Mouse (Mus musculus) gonadal fat pad, adult 2 months (tissue): ENCODE results near the gene Dnm2. TPM values are rescaled to one million over a fixed set of nuclear protein-coding genes. Genes with fewer than 3 reads are reported as not detected.
"Not testable (repeated sequence)": the region's sequence is repeated elsewhere in the genome, so short reads cannot be mapped to it uniquely, and the experiment has no call there.

Source experiments
- DNase-seq: peaks from one replicate; pipeline ENCODE4 v3.0.0-alpha.2; 2012; ENCODE audit warnings: low read depth
- polyA plus RNA-seq: library from polyadenylated mRNA; depleted of rRNA; stranded (reverse); fragments of >200 nt; gene quantifications from 2 replicates; pipeline ENCODE4 v1.2.3, GENCODE M21; 2012

Dnm2 gene
- polyA plus RNA-seq, 1 experiment, result 81.3 TPM

DNA sequence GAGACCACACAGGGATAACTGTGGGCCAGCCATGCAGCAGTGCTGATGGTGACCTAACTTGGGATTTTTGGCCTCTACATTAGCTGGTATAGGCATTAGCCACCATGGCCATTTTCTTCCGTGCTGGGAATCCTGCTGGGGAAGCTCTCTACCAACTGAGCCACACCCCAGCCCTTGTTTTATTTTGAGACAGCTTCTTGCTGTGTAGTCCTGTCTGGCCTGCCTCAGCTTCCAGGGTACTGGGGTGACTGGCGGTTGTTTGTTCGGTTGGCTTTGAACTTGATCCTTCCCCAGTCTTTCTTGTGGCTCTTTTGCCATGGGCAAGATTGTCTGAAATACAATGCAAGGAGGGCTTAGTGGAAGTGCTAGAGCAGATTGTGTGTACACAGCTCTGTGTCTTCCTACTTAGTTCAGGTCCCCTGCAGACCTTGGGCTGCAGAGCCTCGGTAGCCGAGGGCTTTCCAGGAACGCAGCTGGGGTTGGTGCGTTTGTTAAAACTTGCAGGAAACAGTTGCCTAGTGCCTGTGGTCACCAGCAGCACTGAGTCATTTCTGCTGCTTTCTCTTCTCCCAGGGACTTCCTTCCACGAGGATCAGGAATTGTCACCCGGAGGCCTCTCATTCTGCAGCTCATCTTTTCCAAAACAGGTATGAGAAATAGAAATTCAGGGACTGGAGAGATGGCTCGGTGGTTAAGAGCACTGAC is 32.4 kb downstream of the Dnm2 start:
- DNase-seq, result no peak

DNA sequence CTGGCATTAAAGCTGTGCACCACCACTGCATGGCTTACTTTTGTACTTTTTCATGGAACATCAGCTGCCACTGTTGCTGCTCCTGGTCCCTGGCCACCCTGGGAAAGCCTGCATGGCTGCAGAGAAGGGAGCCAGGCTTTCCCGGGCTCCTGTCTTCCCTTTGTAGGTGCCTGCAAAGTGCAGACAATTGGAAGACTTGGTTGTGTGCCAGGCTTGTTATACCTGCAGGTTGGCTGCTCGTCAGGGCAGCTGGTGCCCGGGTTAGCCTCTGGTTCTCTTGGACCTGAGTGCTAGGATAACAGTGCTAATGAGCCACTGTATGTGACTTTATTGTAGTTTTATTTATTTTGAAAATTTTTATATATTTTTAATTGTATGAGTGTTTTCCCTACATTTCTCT is 34.1 kb downstream of the Dnm2 start:
- DNase-seq, result no peak

DNA sequence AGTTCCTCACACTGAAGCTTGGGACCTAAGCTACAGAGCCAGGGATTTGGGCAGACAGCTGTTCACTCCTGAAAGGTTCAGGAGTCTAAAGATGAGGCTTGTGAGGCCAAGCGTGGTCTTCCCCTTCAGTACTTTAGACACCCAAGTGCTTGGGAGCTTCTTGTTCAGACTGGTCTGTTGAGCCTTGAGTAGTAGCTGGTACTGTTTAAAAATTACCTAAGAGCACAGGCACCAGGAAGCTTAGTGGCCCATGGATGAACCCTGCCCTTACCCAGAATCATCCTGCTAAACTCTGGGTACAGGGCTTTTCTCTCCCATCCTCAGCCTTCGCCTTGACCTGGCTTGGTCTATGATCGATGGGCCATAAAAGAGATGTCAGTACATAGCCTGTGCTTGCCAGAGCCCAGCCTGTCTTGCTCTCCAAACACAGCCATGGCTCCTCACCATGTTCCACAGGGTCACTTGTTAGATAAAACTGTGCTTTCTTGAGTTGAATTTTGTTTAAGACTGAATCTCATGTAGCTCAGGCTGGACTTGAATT is 35.8 kb downstream of the Dnm2 start:
- no peak for DNase-seq

DNA sequence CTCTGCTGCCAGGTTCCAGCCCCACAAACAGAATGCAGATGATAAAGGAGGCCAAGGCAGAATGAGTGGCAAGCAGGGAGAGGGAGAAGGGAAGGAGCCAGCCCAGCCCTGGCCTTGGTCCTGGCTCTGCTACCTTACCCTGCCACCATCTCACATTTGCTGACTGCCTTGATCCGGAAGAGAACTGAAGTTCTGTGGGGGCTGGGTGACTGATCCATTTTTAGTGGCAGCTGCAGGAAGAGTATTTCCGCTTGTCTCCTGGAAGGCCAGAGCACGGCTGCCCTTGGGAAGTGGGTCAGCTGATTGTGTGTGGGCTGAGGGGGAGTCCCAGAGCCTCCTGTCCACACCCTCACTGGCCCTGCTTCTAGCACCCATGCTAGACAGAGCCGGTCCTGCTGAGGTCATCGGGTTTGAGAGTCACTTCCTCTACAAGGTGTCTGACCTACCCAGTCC is 38.5 kb downstream of the Dnm2 start:
- DNase-seq, result no peak

DNA sequence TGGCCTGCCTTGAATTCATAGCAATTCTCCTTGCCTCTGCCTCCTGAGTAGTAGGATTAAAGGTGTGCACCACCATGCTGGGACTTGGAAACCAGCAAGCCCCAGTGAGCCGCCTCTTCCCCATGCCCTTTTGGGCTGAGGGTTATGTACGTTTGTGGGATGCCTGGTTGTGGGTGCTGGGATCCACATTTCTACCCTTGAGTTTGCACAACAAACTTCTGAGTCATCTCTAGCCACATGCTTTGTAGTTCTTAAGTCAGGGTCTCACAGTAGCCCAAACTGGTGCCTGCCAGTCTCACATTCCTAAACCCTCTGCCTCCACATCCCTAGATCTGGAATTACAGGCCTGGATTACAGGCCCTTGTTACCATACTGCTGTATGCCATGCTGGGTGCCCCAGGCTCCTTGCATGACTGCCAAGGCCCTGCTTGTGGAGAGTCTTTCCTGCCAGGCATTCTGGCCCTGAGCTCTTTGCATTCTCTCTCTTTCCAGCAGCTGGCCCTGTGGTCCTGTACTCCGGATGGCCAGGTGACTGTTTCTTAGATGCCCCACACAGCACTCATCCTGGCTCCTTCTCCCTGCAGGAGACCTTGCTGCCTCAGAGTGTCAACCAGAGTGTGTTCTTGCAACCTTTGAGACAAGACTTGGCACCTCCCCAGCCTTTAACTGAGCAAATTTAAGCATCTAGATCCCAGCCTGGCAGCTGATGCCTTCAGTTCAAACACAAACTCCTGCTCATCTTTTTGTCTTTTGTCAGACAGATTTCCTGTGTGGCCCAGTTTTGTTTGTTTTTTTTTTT is 39.3 kb downstream of the Dnm2 start:
- no peak for DNase-seq

DNA sequence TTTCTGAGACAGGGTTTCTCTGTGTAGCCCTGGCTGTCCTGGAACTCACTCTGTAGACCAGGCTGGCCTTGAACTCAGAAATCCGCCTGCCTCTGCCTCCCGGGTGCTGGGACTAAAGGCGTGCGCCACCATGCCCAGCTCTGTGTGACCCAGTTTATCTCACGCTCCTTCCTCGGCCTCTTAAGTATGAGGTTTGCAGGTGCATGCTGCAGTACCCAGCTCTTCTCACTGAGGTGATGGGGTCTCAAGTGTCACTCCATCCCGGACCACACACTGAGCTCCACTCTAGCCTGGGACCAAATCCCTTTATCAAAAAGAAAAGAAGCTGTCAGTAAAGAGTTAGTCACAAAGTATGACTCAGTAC is 39.8 kb downstream of the Dnm2 start:
- not testable (repeated sequence) for DNase-seq

DNA sequence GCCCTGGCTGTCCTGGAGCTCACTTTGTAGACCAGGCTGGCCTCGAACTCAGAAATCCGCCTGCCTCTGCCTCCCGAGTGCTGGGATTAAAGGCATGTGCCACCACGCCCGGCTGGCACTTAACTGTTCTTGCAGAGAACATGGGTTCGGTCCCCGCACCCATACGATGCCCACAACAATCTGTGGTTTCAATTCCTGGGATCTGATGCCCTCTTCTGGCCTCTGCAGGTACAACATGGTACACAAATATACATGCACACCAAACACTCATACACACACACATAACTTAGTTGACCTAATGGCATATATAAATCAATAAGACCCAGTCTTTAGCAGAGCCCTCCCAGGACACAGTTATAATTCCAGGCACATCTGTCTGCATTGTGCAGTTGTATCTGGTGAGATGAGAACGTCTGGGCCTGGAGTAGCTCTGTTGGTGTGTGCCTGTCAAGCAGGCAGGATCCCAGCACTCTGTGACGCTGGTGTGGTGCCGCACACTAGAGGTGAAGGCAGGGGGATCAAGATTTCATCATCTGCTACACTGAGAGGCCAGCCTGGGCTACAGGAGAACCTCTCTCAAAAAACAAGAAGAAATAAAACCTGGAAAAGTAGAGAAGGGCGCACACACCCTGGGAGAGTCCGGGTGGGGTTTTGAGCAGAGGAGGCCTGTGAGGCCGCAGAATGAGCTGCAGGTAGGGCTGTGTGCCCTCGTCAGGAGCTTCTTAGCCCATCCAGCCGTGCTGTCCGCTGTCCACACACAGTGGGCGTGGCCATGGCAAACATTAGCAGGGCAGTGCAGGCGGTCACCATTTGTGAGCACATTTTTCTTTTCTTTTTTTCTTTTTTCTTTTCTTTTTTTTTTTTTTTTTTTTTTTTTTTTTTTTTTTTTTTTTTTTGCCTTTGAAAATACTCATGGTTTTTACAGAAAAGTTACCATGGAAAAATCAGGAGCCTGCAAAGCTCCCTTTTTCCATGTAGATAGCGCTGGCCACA is 44.6 kb downstream of the Dnm2 start:
- no peak for DNase-seq

DNA sequence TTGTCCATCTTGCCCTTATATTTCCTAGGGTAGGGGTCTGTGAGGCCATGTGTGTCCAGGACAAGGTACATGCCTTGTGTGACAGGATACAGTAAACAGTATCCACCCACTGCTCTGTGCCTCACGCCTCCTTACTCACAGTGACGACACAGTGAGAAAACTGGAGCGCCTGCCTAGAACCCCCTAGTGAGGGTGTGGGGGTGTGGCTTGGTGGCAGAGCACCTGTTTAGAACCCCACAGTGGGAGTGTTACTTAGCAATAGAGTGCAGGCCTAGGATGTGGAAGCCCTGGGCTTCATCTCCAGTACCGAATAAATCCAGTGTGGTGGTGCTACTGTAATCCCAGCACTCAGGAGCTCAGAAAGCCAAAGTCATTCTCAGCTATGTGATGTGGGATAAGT is 48.2 kb downstream of the Dnm2 start:
- no peak for DNase-seq

DNA sequence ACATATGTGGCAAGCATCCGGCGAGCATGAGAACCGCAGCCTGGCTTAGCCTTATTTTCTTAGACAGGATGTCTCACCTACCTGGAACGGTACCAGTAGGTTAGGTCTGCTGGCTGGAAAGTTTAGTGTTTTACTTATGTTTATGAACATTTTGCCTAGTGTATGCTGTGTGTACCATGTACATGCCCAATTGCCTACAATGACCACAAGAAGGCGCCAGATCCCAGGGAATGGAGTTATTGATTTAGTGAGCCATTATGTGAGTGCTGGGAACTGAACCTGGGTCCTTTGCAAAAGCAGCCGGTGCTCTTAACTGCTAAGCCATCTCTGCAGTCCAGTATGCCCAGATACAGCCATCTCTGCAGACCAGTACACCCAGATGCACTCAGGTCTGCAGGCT is 53.0 kb downstream of the Dnm2 start:
- DNase-seq, result no peak

DNA sequence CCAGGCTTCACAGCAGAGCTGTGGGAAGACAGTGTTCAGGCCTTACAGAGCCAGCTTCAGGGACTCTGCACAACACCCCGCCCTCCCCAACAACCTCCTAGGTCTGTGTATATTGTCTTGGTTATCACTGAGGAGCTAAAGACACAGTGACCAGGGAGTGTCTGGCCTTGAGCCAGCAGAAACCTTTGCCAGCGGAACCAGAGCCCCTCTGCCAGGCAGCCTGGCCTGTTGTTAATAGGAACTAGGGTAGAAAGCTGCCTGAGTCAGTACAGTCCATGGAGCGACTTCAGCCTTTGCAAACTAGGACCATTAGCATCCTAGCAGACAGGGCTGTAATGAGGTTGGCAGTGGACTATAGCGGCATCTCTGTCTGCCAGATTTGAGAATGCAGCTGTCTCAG is 59.4 kb downstream of the Dnm2 start:
- no peak for DNase-seq

DNA sequence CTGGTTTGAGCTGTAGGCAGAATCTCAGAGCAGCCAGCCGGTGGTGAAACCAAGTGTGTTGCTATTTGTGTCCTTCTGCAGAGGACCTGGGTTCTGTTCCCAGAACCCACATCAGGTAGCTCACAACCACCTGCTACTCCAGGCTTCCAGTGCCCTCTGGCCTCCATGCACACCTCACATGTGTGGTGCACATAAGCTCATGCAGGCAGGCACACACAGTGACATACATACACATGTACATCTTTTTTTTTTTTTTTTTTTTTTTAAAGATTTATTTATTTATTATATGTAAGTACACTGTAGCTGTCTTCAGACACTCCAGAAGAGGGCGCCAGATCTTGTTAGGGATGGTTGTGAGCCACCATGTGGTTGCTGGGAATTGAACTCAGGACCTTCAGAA is 63.5 kb downstream of the Dnm2 start:
- not testable (repeated sequence) for DNase-seq

DNA sequence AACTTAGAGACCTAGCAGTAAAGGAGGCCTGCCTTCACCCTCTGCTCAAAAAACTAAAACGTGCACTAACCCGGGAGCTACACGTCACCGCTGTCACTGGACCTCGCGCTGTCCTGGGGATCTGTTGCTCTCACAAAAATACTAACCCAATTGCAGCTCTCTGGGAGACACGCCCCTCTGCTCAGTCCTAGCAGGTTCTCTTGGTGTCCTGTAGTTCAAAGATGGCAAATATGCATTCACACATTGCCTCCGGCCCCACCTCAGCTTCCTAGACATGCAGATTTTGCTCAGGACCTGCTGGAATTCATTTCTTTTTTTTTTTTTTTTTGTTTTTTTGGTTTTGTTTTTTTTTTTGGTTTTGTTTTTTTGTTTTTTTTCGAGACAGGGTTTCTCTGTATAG is 66.0 kb downstream of the Dnm2 start:
- no peak for DNase-seq

DNA sequence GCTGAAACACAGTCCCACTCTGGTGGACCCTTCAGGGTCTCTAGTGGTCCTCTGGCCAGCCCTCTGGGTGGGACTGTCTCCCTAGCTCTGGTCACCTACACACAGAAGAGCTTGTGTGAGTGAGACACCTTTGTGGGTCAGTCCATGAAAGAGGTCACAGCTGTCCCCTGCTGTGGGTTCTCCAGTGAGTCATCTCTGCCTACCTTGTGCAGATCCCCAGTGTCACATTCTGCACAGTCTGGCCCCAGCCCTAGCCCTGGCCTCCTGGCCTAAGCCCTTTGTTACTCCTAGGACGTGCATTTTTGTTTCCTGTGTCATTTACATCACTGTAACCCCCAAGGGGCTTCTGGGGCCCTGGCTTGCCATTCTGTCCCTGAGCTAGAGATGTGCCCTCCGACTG is 69.2 kb downstream of the Dnm2 start:
- DNase-seq, result no peak

DNA sequence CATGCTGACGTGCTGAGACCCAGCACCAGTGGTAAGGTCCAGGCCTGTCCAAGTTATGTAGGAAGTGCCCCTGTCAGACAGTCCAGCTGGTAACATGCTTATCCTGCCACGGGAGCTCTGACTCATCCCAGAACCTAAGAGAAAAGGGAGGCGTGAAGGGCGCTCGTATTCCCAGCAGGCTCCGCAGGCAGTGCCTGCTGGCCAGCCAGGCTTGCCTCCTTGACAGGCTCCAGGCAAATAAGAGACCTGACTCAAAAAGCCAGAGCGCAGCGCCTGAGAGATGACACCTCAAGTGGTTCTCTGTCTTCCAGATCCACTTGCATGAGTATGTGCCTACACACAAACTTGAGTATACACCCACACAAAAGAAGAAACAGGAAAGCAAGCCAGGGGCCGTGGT is 70.0 kb downstream of the Dnm2 start:
- DNase-seq, result no peak

DNA sequence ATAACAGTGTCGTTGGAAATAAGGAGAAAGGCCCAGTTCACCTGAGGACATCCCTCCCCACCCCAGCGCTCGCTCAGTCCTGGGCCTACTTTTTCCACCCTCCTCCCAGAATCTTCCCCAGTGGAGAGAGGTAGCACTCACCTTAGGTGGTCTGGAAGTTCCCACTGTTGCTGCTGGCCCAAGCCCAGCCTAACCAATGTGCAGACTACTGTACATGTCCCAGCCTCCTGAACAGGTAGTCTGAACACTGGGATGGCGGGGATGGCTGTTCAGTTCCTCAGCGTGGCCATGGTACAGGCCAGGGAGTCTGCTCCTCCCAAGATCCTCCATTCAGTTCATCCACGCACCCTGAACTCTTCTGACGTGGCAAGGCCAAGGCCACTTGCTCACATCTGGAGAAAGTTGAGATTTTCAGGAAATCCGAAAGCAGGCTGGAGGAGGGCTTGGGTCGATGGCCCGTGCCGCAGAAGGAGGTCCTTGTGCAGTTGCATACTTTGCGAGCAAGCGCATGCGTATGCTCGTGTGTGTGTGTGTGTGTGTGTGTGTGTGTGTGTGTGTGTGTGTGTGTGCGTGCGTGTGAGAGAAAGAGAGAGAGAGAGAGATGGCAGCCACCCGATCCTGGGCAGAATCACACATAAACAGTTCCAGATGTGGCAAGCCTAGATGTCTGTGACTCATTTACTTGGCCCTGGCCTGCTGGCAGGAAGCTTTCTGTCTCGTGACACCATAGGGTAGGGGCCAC is 71.8 kb downstream of the Dnm2 start:
- no peak for DNase-seq

DNA sequence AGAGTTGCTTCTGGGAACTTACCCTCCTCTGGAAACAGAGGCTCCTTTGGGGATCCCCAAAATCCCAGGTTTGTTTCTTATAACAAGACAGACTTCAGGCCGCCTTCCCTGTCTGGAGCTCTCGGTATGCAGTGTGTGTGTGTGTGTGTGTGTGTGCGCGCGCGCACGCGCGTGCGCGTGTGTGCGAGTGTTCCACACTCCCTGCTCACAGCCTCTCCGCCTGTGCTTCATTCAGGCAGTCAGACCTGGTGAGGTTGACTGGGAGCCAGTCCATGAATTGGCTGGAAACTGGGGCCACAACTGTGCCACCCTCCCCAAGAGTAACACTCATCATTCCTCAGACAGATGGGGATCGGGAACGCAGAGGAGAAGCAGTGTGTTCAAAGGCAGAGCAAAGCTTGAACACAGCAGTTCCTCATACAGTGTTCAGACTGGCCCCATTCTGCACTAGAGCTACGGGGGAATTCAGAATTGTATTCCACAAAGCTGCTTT is 72.4 kb downstream of the Dnm2 start:
- no peak for DNase-seq

DNA sequence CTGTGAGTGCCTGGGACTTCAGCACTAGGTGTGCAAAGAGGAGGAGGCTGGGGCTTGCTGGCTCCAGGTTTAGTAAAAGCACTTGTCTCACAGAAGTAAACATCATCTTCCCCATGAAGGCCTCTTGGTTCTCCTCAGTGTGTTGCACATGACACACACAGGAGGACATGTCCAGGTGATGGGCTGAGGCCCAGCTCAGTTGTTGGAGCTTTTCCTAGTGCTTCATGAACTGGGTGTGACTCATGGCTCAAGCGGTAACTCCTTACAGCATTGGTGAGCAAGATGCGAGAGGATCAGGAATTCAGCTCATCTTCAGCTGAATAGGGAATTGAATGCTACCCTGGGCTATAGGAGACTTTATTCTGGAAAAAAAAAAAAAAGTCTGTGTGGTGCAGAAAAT is 73.0 kb downstream of the Dnm2 start:
- no peak for DNase-seq

DNA sequence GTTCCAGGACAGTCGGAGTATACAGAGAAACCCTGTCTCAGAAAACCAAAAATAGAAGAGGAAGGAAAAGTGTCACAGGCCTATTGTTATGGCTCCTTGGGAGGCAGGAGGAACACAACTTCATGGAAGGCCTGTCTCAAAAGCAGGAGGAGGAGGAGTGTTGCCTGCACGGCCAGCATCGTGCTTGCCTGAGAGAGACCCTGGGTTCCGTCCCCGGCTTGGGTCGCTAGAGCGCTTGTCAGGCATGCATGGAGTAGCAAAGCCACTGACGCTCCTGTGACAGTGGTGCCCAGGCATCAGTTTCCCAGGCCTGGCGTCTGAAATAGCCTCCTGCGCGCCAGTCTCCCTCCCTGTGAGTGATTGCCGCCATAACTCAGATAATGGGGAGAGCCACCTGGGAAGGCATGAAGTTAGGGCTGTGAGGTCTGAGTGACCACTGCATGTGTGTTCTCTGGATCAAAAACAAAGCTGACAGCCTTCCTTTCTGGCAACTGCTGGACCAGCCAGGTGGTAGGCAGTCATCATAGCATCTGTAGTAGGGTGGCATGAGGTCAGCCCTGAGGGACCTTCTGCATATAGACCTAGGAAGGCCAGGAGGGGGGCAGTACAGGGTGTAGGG is 73.7 kb downstream of the Dnm2 start:
- DNase-seq, result no peak

DNA sequence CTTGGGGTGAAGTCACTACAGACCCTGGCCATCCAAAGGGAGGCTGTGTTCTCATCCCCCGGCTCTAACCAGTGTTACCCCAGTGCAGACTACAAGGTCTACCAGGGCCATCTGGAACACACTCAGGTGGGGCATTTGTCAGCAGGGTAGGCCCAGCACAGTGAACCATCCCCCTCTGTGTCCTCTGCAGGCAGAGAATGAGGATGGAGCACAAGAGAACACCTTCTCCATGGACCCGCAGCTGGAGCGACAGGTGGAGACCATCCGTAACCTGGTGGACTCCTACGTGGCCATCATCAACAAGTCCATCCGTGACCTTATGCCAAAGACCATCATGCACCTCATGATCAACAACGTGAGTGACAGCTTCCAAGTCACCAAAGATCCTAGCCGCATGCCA is 78.6 kb downstream of the Dnm2 start:
- DNase-seq, result no peak

DNA sequence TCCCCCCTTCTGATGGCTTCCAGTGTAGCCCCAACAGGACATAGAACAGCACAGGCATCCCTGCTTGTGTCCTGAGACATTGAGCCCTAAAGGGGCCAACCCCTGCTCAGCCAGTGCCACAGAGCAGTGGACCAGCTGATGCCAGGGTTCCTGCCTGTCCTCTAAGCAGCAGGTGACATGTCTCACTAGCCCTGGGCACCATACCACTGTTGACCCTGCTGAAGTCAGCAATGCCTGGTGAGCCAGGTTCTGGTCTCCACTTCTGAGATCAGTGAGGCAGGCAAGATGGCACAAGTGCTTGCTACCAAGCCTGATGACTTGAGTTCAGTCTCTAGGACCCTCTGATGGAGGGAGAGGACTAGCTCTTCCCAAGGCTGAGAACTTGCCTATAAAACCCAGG is 81.1 kb downstream of the Dnm2 start:
- DNase-seq, result no peak
